Comparison of ENCODE assay signal across 9 mouse cellular contexts in the genomic region with DNA sequence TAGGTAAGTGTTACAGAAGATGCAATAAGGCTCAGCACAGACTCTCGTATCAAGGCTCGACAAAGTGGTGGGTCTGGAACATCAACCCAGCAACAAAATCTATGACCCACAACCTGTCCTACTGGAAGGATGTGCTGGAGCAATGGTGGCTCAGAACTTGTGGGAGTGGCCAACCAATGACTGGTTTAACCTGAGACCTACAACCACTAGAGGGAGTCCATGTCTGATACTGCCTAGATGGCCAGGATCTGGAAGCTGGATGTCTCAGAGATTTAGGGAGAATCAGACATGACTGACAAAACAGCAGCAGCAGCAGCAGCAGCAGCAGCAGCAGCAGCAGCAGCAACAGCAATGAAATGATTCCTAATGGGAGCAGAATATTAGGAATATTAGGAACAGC. TPM values are rescaled to one million over a fixed set of nuclear protein-coding genes. Genes with fewer than 3 reads are reported as not detected.
DNase-seq lines count a peak whose midpoint lies in the region; ATAC-seq and TF ChIP-seq lines count a peak whose summit lies in the region.
"Had no signal": no experiment of that assay in that cellular context is flagged by ENCODE, and none has a peak within 500 bp of the region (broad histone marks: within the 10 kb centered on the region; RNA-seq: fewer than 3 reads in every experiment).

No protein-coding gene starts in this region.

- H3K4me3 ChIP-seq in left cerebral cortex, adult 2 months: no peak overlapping the region

- TF ChIP-seq CTCF in left cerebral cortex, adult 2 months (IDR thresholded peaks at IDR 0.05): peak; percentile 34

- intact Hi-C loops in left cerebral cortex, adult 2 months (cut with DNase I): no loop called here
- intact Hi-C loops in left cerebral cortex, postnatal 25 days (cut with DNase I): loop anchor here (2.0 kb wide), 1 partner anchor 45 kb away; no protein-coding TSS in a partner anchor

- peak; percentile 25; the same call in 1 of the 2 replicates for ATAC-seq in neutrophil, adult 5-6 weeks (ENCODE audit: extremely low read depth, insufficient number of reproducible peaks, low FRiP score, poor library complexity, severe bottlenecking)
- no peak for ATAC-seq in frontal cortex, adult (ENCODE audit: low TSS enrichment)

- H3K27ac ChIP-seq in left cerebral cortex, adult 2 months: no peak overlapping the region

- peak; percentile 12 to 23 for DNase-seq in cerebellum, postnatal 10 days
- no peak for DNase-seq in cerebellum, adult 9-11 months
- DNase-seq in left cerebral cortex, adult 2 months (ENCODE audit: extremely low spot score in 1 of 2, low spot score in 2 of 2): no peak
- DNase-seq in left cerebral cortex, postnatal 25 days (ENCODE audit: low spot score in 2 of 2): no peak
- DNase-seq in adrenal gland, postnatal 25 days: peak; percentile 2
- DNase-seq in B cell, adult 2 months: no peak

RNA-seq across cellular contexts. Expression of a gene that starts 4.6 kb away (rescaled TPM):
- total RNA-seq in left cerebral cortex, adult 2 months (2021): 1 to 10 TPM in 1 of 2 experiments, not detected in 1; 3.0 TPM
- total RNA-seq in left cerebral cortex, postnatal 25 days (2021): not detected
- 0.76 TPM in 1 of 2 replicates, not detected in the other for total RNA-seq in adrenal gland, postnatal 25 days (2021)
- total RNA-seq in neutrophil, adult 5-6 weeks (2017): 8,742 and 9,143 TPM in 2 replicates

RNA-seq across cellular contexts. Expression of a gene that starts 10.4 kb away (rescaled TPM):
- total RNA-seq in left cerebral cortex, adult 2 months (2021): 1 to 10 TPM in 1 of 2 experiments, under 1 TPM in 1; 0.72 to 1.1 TPM
- under 1 TPM; 0.69 to 0.94 TPM for total RNA-seq in left cerebral cortex, postnatal 25 days (2021)
- 0.33 TPM in 1 of 2 replicates, not detected in the other for total RNA-seq in adrenal gland, postnatal 25 days (2021)
- 0.81 and 1.1 TPM in 2 replicates for total RNA-seq in neutrophil, adult 5-6 weeks (2017)

RNA-seq across cellular contexts. Expression of a gene that starts 31.3 kb away (rescaled TPM):
- total RNA-seq in left cerebral cortex, adult 2 months (2021): 1 to 10 TPM in 1 of 2 experiments, not detected in 1; 2.1 TPM
- total RNA-seq in left cerebral cortex, postnatal 25 days (2021): not detected
- 0.91 TPM in 1 of 2 replicates, not detected in the other for total RNA-seq in adrenal gland, postnatal 25 days (2021)
- total RNA-seq in neutrophil, adult 5-6 weeks (2017): 13,076 and 15,649 TPM in 2 replicates

RNA-seq across cellular contexts. Expression of a gene that starts 51.5 kb away (rescaled TPM):
- 10 to 100 TPM; 28.8 to 31.0 TPM for total RNA-seq in left cerebral cortex, adult 2 months (2021)
- 10 to 100 TPM; 24.6 to 31.1 TPM for total RNA-seq in left cerebral cortex, postnatal 25 days (2021)
- total RNA-seq in adrenal gland, postnatal 25 days (2021): 14.2 and 31.3 TPM in 2 replicates
- 1,146 and 1,580 TPM in 2 replicates for total RNA-seq in neutrophil, adult 5-6 weeks (2017)

RNA-seq across cellular contexts. Expression of a gene that starts 55.9 kb away (rescaled TPM):
- not detected for total RNA-seq in left cerebral cortex, adult 2 months (2021)
- total RNA-seq in left cerebral cortex, postnatal 25 days (2021): not detected
- total RNA-seq in adrenal gland, postnatal 25 days (2021): not detected in 2 replicates
- not detected in 2 replicates for total RNA-seq in neutrophil, adult 5-6 weeks (2017)
- total RNA-seq: layer of hippocampus, adult 8-10 months had no signal

Comparison
In these comparisons a context has a peak if more than half of its experiments do, and no peak if none do; other contexts are left out.
1. DNase-seq: peak in cerebellum, postnatal 10 days (2 of 2) and adrenal gland, postnatal 25 days (single experiment); none in cerebellum, adult 9-11 months (single experiment), left cerebral cortex, adult 2 months (0 of 2), left cerebral cortex, postnatal 25 days (0 of 2) and B cell, adult 2 months (0 of 2).
2. RNA of a gene that starts 4.6 kb away (total RNA-seq): 8,742 to 9,143 TPM in neutrophil, adult 5-6 weeks; 3.0 TPM in left cerebral cortex, adult 2 months, 0.76 TPM in adrenal gland, postnatal 25 days and not detected in left cerebral cortex, postnatal 25 days; every median in the first group is over 1,000 times any median in the second.
3. RNA of a gene that starts 31.3 kb away (total RNA-seq): 13,076 to 15,649 TPM in neutrophil, adult 5-6 weeks; 2.1 TPM in left cerebral cortex, adult 2 months, 0.91 TPM in adrenal gland, postnatal 25 days and not detected in left cerebral cortex, postnatal 25 days; every median in the first group is over 1,000 times any median in the second.